Mouse (Mus musculus): ENCODE measurements around the gene Gm21974. TPM values are rescaled to one million over a fixed set of nuclear protein-coding genes. Genes with fewer than 3 reads are reported as not detected.
A peak's percentile ranks its signal among the peaks of the same experiment; 100 is the strongest.

Gm21974 gene
- polyA plus RNA-seq, 1 experiment: not detected

DNA sequence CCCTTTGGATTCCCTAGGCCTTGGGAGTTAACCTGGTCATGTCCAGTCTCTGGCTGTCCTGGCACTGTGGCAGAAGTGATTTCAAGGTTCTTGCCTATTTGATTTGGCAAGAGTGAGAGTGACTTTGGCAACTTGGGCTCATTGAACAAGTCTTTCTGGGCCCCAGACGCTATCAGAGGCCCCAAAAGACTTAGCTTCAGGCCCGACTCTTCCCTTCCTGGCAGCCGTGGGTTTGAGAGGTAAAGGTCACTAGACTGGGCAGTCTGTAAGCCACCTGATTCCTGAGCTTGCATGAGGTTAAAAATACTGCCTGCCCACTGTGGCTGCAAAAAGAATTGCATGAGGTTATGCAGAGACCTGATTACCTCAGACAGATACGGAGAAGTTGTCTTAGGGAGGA is 13.4 kb upstream of the Gm21974 start:
- H3K79me2 ChIP-seq (ENCODE audit: control insufficient read depth, insufficient read depth): peaks cover 5% of the 10 kb centered on the region
- no peak overlapping the region for H3K4me3 ChIP-seq
- H3K4me2 ChIP-seq (ENCODE audit: low read depth): no peak overlapping the region
- H3K27me3 ChIP-seq (ENCODE audit: control insufficient read depth, insufficient read depth, insufficient read length): no peaks in the 10 kb centered on the region
- H3K36me3 ChIP-seq (ENCODE audit: control insufficient read depth, insufficient read depth): peaks cover 11% of the 10 kb centered on the region
- TF ChIP-seq SRF (IDR thresholded peaks at IDR 0.05; ENCODE audit: control insufficient read depth, insufficient read length, low read depth) (no peak), MAX (IDR thresholded peaks at IDR 0.05; ENCODE audit: low read depth) (no peak), E2F4 (IDR thresholded peaks at IDR 0.05; ENCODE audit: insufficient read depth) (no peak), MYOG (IDR thresholded peaks at IDR 0.05; ENCODE audit: control insufficient read depth in 1 of 3, insufficient read depth in 1 of 3, insufficient read length in 2 of 3, low read depth in 2 of 3) (no peak), POLR2AphosphoS2 (IDR thresholded peaks at IDR 0.05; ENCODE audit: insufficient read length, low read depth) (no peak), CEBPB (IDR thresholded peaks at IDR 0.05; ENCODE audit: insufficient read depth, poor library complexity, severe bottlenecking) (no peak), TCF12 (IDR thresholded peaks at IDR 0.05; ENCODE audit: insufficient read depth, poor library complexity, severe bottlenecking) (no peak), TCF3 (IDR thresholded peaks at IDR 0.05; ENCODE audit: insufficient read length, low read depth) (no peak), MYOD1 (IDR thresholded peaks at IDR 0.05; ENCODE audit: control insufficient read depth in 1 of 3, insufficient read length in 2 of 3, low read depth in 2 of 3) (no peak), REST (IDR thresholded peaks at IDR 0.05; ENCODE audit: insufficient read depth, insufficient read length) (no peak), POLR2A (IDR thresholded peaks at IDR 0.05; ENCODE audit: insufficient read length, low read depth) (no peak), USF1 (IDR thresholded peaks at IDR 0.05; ENCODE audit: low read depth) (no peak)
- H3ac ChIP-seq (ENCODE audit: control insufficient read depth, insufficient read length): no peak overlapping the region

DNA sequence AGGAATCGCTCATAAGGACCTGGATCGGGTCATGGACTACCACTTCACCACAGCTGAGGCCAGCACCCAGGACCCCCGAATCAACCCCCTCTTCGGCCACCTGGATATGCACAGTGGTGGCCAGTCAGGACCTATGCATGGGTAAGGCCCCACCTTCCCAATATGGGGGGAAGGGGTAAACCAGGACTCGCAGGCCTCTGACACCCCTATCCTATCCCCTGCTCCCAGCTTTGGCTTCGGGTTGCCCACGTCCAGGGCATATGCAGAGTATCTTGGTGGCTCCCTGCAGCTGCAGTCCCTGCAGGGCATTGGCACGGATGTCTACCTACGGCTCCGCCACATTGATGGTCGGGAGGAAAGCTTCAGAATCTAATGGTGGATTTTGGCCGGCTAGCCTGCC is 12.7 kb upstream of the Gm21974 start:
- peaks cover 2% of the 10 kb centered on the region for H3K79me2 ChIP-seq (ENCODE audit: control insufficient read depth, insufficient read depth)
- H3K36me3 ChIP-seq (ENCODE audit: control insufficient read depth, insufficient read depth): peaks cover 11% of the 10 kb centered on the region
- no peak overlapping the region for H3K4me3 ChIP-seq
- no peak for TF ChIP-seq MYOG (IDR thresholded peaks at IDR 0.05; ENCODE audit: control insufficient read depth in 1 of 3, insufficient read depth in 1 of 3, insufficient read length in 2 of 3, low read depth in 2 of 3)
- no peak for TF ChIP-seq POLR2A (IDR thresholded peaks at IDR 0.05; ENCODE audit: insufficient read length, low read depth)
- no peak for TF ChIP-seq E2F4 (IDR thresholded peaks at IDR 0.05; ENCODE audit: insufficient read depth)
- no peak for TF ChIP-seq TCF12 (IDR thresholded peaks at IDR 0.05; ENCODE audit: insufficient read depth, poor library complexity, severe bottlenecking)
- TF ChIP-seq MAX (IDR thresholded peaks at IDR 0.05; ENCODE audit: low read depth): no peak
- TF ChIP-seq SRF (IDR thresholded peaks at IDR 0.05; ENCODE audit: control insufficient read depth, insufficient read length, low read depth): no peak
- TF ChIP-seq USF1 (IDR thresholded peaks at IDR 0.05; ENCODE audit: low read depth): no peak
- TF ChIP-seq CEBPB (IDR thresholded peaks at IDR 0.05; ENCODE audit: insufficient read depth, poor library complexity, severe bottlenecking): no peak
- no peak for TF ChIP-seq MYOD1 (IDR thresholded peaks at IDR 0.05; ENCODE audit: control insufficient read depth in 1 of 3, insufficient read length in 2 of 3, low read depth in 2 of 3)
- TF ChIP-seq REST (IDR thresholded peaks at IDR 0.05; ENCODE audit: insufficient read depth, insufficient read length): no peak
- no peak for TF ChIP-seq TCF3 (IDR thresholded peaks at IDR 0.05; ENCODE audit: insufficient read length, low read depth)
- no peak overlapping the region for H3ac ChIP-seq (ENCODE audit: control insufficient read depth, insufficient read length)
- H3K4me2 ChIP-seq (ENCODE audit: low read depth): no peak overlapping the region
- no peaks in the 10 kb centered on the region for H3K27me3 ChIP-seq (ENCODE audit: control insufficient read depth, insufficient read depth, insufficient read length)

DNA sequence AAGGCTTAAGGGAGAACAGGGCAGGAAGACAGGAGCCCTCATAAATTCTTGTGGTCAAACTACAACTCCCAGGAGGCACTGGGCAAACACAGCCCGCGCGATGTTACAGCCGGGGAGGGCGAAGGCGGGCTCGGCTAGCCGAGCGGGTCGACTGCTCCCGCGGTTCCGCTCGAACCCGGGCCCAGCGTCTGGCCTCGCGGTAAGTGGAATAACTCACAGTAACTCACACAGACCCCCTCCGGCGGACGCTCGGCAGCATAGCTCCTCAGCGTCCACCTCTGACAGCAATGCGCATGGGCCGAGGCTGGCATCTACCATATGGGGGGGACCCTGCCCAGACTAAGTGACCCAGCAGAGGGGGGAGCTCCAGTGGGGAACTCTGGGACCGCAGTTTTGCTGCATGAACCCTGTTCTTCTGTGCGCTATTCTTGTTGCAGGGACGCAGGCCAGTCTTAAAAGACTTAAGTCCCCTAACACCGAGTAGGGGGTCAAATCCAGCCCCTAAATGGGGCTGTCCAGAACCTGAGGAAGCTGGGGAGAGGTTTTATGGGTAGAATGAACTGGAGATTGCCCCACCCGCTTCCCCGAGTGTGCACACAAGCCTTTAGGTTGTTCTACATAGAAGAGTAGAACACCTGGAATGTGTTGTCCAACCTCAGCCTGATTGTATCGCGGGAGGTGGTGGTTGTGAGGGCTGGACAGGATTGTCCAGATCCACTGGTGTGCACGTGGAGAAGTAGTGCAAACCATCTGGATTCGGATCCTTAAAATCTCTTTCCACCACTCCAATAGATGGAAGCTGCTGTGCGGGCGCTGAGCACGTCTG is 8.9 kb upstream of the Gm21974 start, which contains the start of gene Bckdk:
Gene Bckdk (plus strand): TSS at position 112 of the 826 bp plus-strand sequence.
- Histone ChIP-seq H3K4me2 (ENCODE audit: low read depth) (peak within 1 kb of the TSS; percentile 75), H3K79me2 (ENCODE audit: control insufficient read depth, insufficient read depth) (no peaks in the 10 kb centered on the region), H3ac (ENCODE audit: control insufficient read depth, insufficient read length) (peak within 1 kb of the TSS; percentile 73), H3K36me3 (ENCODE audit: control insufficient read depth, insufficient read depth) (peaks cover 11% of the 10 kb centered on the region), H3K27me3 (ENCODE audit: control insufficient read depth, insufficient read depth, insufficient read length) (no peaks in the 10 kb centered on the region), H3K4me3 (peak within 1 kb of the TSS; percentile 79)
- TF ChIP-seq POLR2AphosphoS2 (IDR thresholded peaks at IDR 0.05; ENCODE audit: insufficient read length, low read depth) (peak; percentile 84), MYOD1 (IDR thresholded peaks at IDR 0.05; ENCODE audit: control insufficient read depth in 1 of 3, insufficient read length in 2 of 3, low read depth in 2 of 3) (peak in 1 of 3 experiments; percentile 14), TCF12 (IDR thresholded peaks at IDR 0.05; ENCODE audit: insufficient read depth, poor library complexity, severe bottlenecking) (no peak), E2F4 (IDR thresholded peaks at IDR 0.05; ENCODE audit: insufficient read depth) (peak; percentile 52), POLR2A (IDR thresholded peaks at IDR 0.05; ENCODE audit: insufficient read length, low read depth) (peak; percentile 85), SRF (IDR thresholded peaks at IDR 0.05; ENCODE audit: control insufficient read depth, insufficient read length, low read depth) (no peak), MAX (IDR thresholded peaks at IDR 0.05; ENCODE audit: low read depth) (no peak)

DNA sequence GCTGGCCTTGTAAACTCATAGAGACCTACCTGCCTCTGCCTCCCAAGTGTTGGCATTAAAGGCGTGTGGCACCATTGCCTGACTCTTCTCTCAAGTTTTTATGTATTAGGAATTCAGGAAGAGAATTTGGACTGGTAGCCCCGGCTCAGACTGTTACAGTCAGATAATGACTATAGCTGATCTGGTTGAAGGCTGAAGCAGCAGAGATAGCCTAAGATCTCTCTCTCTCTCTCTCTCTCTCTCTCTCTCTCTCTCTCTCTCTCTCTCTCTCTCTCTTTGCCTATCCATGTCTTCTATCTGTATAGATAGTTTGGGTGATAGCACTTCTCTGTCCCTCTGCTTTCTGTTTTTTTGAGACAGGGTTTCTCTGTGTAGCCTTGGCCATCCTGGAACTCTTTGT is 6.5 kb upstream of the Gm21974 start:
- no peak for TF ChIP-seq POLR2A (IDR thresholded peaks at IDR 0.05; ENCODE audit: insufficient read length, low read depth)
- no peak for TF ChIP-seq TCF3 (IDR thresholded peaks at IDR 0.05; ENCODE audit: insufficient read length, low read depth)
- TF ChIP-seq SRF (IDR thresholded peaks at IDR 0.05; ENCODE audit: control insufficient read depth, insufficient read length, low read depth): no peak
- TF ChIP-seq TCF12 (IDR thresholded peaks at IDR 0.05; ENCODE audit: insufficient read depth, poor library complexity, severe bottlenecking): no peak
- no peak for TF ChIP-seq E2F4 (IDR thresholded peaks at IDR 0.05; ENCODE audit: insufficient read depth)
- no peak for TF ChIP-seq REST (IDR thresholded peaks at IDR 0.05; ENCODE audit: insufficient read depth, insufficient read length)
- no peak for TF ChIP-seq USF1 (IDR thresholded peaks at IDR 0.05; ENCODE audit: low read depth)
- TF ChIP-seq MAX (IDR thresholded peaks at IDR 0.05; ENCODE audit: low read depth): no peak
- no peak for TF ChIP-seq CEBPB (IDR thresholded peaks at IDR 0.05; ENCODE audit: insufficient read depth, poor library complexity, severe bottlenecking)
- no peak for TF ChIP-seq MYOD1 (IDR thresholded peaks at IDR 0.05; ENCODE audit: control insufficient read depth in 1 of 3, insufficient read length in 2 of 3, low read depth in 2 of 3)
- no peak for TF ChIP-seq POLR2AphosphoS2 (IDR thresholded peaks at IDR 0.05; ENCODE audit: insufficient read length, low read depth)
- Histone ChIP-seq H3K27me3 (ENCODE audit: control insufficient read depth, insufficient read depth, insufficient read length) (no peaks in the 10 kb centered on the region), H3K4me2 (ENCODE audit: low read depth) (no peak overlapping the region), H3K79me2 (ENCODE audit: control insufficient read depth, insufficient read depth) (no peaks in the 10 kb centered on the region), H3K4me3 (no peak overlapping the region), H3ac (ENCODE audit: control insufficient read depth, insufficient read length) (no peak overlapping the region), H3K36me3 (ENCODE audit: control insufficient read depth, insufficient read depth) (peaks cover 3% of the 10 kb centered on the region)
